Mouse (Mus musculus) left cerebral cortex, postnatal 25 days (tissue): ENCODE results near the gene N4bp3. TPM values are rescaled to one million over a fixed set of nuclear protein-coding genes. Genes with fewer than 3 reads are reported as not detected.
A peak's percentile ranks its signal among the peaks of the same experiment; 100 is the strongest.

Source experiments
- DNase-seq, 2 experiments: peaks; one replicate each; pipeline ENCODE4 v3.0.0; 2022; ENCODE audit warnings: low spot score in 2 of 2, mixed read lengths in 1 of 2
- intact Hi-C: fragments of 180-260 bp; cut with DNase I; formaldehyde crosslinking; loops from one replicate; pipeline ENCODE4 v1.15.1; 2025
- total RNA-seq, 2 experiments: library from RNA; stranded (reverse); gene quantifications; 2 replicates each; pipeline ENCODE4 v1.2.3; 2021

N4bp3 gene
- total RNA-seq, 2 experiments from 2014 or later: 10.0 to 10.8 TPM

- intact Hi-C loops: no loop called here
- DNase-seq: no peak
Measured at GRCm38 (mm10) chr11:51656798-51657521, 6.3 kb upstream of the N4bp3 start.

- no peak for DNase-seq
- intact Hi-C loops: no loop called here
Measured at GRCm38 (mm10) chr11:51654891-51655290, 4.2 kb upstream of the N4bp3 start.

GRCm38 (mm10) chr11:51653736-51654135, 3.1 kb upstream of the N4bp3 start:
- no peak for DNase-seq
- intact Hi-C loops: no loop called here

GRCm38 (mm10) chr11:51652889-51653418, 2.3 kb upstream of the N4bp3 start:
- DNase-seq: no peak
- intact Hi-C loops: no loop called here

- no peak for DNase-seq
- intact Hi-C loops: loop anchor here (1.0 kb wide), 1 partner anchor 32 kb away; no protein-coding TSS in a partner anchor
Measured at GRCm38 (mm10) chr11:51650261-51650660, 381 bp downstream of the N4bp3 start.

GRCm38 (mm10) chr11:51649889-51650199, 798 bp downstream of the N4bp3 start:
- intact Hi-C loops: loop anchor here (1.0 kb wide), 1 partner anchor 32 kb away; no protein-coding TSS in a partner anchor

GRCm38 (mm10) chr11:51649111-51649888, 1.3 kb downstream of the N4bp3 start:
- intact Hi-C loops: no loop called here
- no peak for DNase-seq

More at GRCm38 (mm10) chr11:51649889-51650199, 798 bp downstream of the N4bp3 start:
- DNase-seq: peak in 1 of 2 experiments; percentile 70

- intact Hi-C loops: no loop called here
- DNase-seq: no peak
Measured at GRCm38 (mm10) chr11:51648566-51648965, 2.1 kb downstream of the N4bp3 start.

GRCm38 (mm10) chr11:51646751-51647667, 3.6 kb downstream of the N4bp3 start:
- intact Hi-C loops: no loop called here
- peak in 1 of 2 experiments; percentile 33 for DNase-seq

- intact Hi-C loops: no loop called here
- DNase-seq: no peak
Measured at GRCm38 (mm10) chr11:51646245-51646644, 4.4 kb downstream of the N4bp3 start.

- intact Hi-C loops: no loop called here
Measured at GRCm38 (mm10) chr11:51645293-51645692, 5.3 kb downstream of the N4bp3 start.

GRCm38 (mm10) chr11:51644217-51644616, 6.4 kb downstream of the N4bp3 start:
- intact Hi-C loops: no loop called here
- DNase-seq: no peak

More at GRCm38 (mm10) chr11:51645293-51645692, 5.3 kb downstream of the N4bp3 start:
- no peak for DNase-seq

GRCm38 (mm10) chr11:51643761-51644160, 6.9 kb downstream of the N4bp3 start:
- intact Hi-C loops: no loop called here
- DNase-seq: no peak

- no peak for DNase-seq
- intact Hi-C loops: no loop called here
Measured at GRCm38 (mm10) chr11:51643202-51643601, 7.4 kb downstream of the N4bp3 start.

- intact Hi-C loops: no loop called here
- no peak for DNase-seq
Measured at GRCm38 (mm10) chr11:51640748-51641147, 9.9 kb downstream of the N4bp3 start.

- no peak for DNase-seq
- intact Hi-C loops: no loop called here
Measured at GRCm38 (mm10) chr11:51638497-51638896, 12.1 kb downstream of the N4bp3 start.

GRCm38 (mm10) chr11:51637971-51638414, 12.6 kb downstream of the N4bp3 start:
- DNase-seq: no peak
- intact Hi-C loops: no loop called here

GRCm38 (mm10) chr11:51636323-51636684, 14.3 kb downstream of the N4bp3 start:
- intact Hi-C loops: no loop called here
- DNase-seq: peak; percentile 52 to 76

GRCm38 (mm10) chr11:51635525-51636322, 14.9 kb downstream of the N4bp3 start, which contains the start of gene Rmnd5b:
TSS of gene Rmnd5b (minus strand) at chr11:51635896.
- DNase-seq: peak; percentile 94 to 97
- intact Hi-C loops: loop anchor here (1.0 kb wide), 1 partner anchor 16 kb away; the partner anchor contains the start of gene Nhp2
